Mouse (Mus musculus) cerebellum, adult 2 months (tissue): ENCODE measurements around the gene Gm10447.

Source experiments
- CTCF ChIP-seq: fragments of 200-500 bp; IDR thresholded peaks from 2 replicates; pipeline ENCODE4 v1.5.1; 2011; ENCODE audit warnings: low read depth, mild to moderate bottlenecking, control low read depth, low read length, moderate library complexity, borderline replicate concordance; ENCODE audit not compliant: insufficient read depth
- POLR2A ChIP-seq: fragments of 200-500 bp; IDR thresholded peaks from 2 replicates; pipeline ENCODE4 v1.6.1; 2011; ENCODE audit warnings: low read length, control low read depth, borderline replicate concordance; ENCODE audit not compliant: insufficient read depth

DNA sequence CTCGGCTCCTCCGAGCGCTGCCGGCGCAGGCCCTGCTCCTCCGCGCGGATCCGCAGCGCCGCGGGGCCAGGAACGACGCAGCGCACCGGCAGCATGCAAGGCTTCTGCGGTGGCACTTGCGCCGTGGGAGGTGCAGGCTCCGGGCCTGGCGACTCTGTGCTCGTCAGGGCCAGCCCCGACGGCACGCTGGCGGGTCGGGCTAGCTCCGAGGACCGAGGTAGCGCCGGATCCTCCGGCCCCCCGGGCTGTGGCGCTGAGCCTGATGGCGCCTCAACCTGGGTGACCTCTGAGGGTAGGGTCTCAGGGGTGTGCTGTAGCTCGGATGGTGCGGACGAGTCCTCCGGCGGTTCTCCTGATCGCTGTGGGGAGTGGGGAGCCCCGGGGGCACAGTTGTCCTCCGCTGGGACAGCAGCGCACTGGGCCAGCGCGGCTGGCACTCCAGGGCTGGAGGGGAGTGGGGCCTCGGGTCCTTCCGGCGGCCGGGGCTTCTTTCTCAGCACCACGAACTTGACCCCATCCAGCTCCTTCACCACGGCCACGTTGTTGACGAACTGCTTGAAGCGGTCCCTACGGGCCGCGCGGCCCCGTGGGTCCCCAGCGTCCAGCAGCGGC, 22.4 kb upstream of the Gm10447 start:
- TF ChIP-seq CTCF (no peak), POLR2A (no peak)
